Mouse (Mus musculus): ENCODE measurements at regions not wholly inside any gene's neighbourhood (a gene's known extent, or its start where the extent isn't known, plus 50 kb on each side); places are given as distances from the start of the nearest gene placed in this dataset.

DNA sequence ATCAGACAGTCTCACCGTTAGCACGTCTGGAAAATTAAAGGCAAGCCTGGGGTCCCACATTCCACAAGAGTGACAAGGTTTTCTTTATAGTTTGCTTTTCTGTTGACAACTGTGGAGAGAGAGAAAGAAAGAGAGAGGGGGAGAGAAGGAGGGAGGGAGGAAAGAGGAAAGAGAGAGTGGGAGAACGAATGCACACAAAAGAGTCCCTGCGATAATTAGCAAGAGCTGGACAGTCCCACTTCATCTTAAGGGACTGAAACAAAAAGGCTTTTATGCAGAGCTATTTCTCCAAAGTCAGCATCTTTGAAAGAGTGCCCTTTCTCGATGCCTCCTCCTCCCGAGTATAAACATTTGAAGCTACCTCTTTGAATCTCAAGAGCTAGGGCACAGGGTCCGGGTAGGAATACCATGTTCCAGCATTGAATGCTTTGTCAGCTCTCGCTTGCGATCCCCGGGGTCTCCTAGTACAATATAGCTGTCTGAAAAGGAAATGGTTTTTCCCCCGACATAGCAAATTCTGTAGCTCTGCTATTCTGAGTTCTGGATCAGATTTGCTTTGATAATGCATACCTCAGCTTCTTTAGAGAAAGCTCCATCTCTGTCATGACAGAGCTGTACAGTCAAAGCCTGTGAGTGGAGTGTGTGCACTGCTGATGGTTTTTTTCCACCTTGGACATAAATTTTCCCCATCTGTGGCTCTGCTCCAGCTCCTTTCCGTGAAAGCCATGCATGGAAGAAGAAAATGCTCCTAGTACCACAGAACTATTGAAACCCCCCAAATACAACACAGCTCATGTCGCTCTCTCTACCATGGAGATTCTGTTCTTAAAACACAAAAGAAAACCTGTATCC lies 282.9 kb upstream of the Fbxl7 start:
- Histone ChIP-seq H3K4me3 (ENCODE audit: low read depth, low read length) (no peak overlapping the region), H3K4me1 (ENCODE audit: control insufficient read depth, insufficient read depth, insufficient read length, low read length) (no peaks in the 10 kb centered on the region), H3K27me3 (ENCODE audit: control insufficient read depth, insufficient read depth, low read length) (no peaks in the 10 kb centered on the region), H3K27ac (ENCODE audit: insufficient read depth, low read depth, low read length) (no peak overlapping the region), H3K36me3 (ENCODE audit: control insufficient read depth, insufficient read depth, low read length) (no peaks in the 10 kb centered on the region)
- TF ChIP-seq CTCF (IDR thresholded peaks at IDR 0.05; ENCODE audit: extremely low read depth, insufficient read length, insufficient replicate concordance, low read depth, low read length) (no peak), POLR2A (IDR thresholded peaks at IDR 0.05; ENCODE audit: low read depth, low read length) (no peak)
- WGBS: 78% methylated on average over 13 of the region's 13 CpGs

DNA sequence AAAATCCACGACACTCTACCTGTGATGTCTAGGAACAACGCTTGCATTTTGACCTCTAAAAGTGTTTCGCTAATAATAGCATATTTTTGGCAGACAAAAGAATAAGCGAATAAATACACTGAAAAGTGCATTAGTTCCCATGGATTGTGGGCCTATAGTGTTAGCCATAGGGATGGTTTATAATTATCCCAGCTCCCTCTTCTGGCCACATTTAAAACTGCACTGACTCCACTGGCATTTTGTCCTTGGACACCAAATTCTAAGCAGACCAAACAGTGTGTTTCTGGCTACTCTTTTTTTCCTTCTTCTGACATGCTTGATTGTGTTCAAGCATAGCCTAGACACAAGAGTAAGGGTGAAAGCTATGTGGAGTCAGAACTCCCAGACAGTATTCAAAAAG lies 276.8 kb upstream of the Ank start:
- H3K36me3 ChIP-seq (ENCODE audit: control insufficient read depth, insufficient read depth, low read length): no peaks in the 10 kb centered on the region
- H3K27me3 ChIP-seq (ENCODE audit: control insufficient read depth, insufficient read depth, low read length): no peaks in the 10 kb centered on the region
- no peak overlapping the region for H3K27ac ChIP-seq (ENCODE audit: insufficient read depth, low read depth, low read length)
- no peaks in the 10 kb centered on the region for H3K4me1 ChIP-seq (ENCODE audit: control insufficient read depth, insufficient read depth, insufficient read length, low read length)
- TF ChIP-seq POLR2A (IDR thresholded peaks at IDR 0.05; ENCODE audit: low read depth, low read length) (no peak), CTCF (IDR thresholded peaks at IDR 0.05; ENCODE audit: extremely low read depth, insufficient read length, insufficient replicate concordance, low read depth, low read length) (no peak)
- WGBS: 52% methylated on average over 4 of the region's 4 CpGs
- H3K4me3 ChIP-seq (ENCODE audit: low read depth, low read length): no peak overlapping the region

DNA sequence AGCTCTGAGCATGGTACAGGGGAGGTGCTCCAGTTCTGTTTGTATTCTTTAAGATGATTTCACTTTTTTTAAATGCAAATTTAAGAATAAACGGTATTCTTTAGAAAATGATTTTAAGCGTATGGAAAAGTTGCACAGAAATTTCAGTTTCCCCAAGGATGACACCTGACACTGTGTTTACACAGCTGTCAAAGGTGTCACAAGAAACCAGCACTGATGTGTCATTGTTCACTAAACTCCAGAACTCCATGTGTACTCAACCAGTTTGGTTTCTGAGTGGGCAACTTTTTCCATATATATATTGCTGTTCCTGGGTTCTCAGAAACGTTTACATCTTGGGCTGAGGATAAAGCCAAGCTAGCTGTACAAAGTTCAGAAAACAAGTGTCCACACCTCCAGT lies 265.0 kb upstream of the Ank start:
- Histone ChIP-seq H3K27me3 (ENCODE audit: control insufficient read depth, insufficient read depth, low read length) (no peaks in the 10 kb centered on the region), H3K4me3 (ENCODE audit: low read depth, low read length) (no peak overlapping the region), H3K4me1 (ENCODE audit: control insufficient read depth, insufficient read depth, insufficient read length, low read length) (no peaks in the 10 kb centered on the region), H3K36me3 (ENCODE audit: control insufficient read depth, insufficient read depth, low read length) (no peaks in the 10 kb centered on the region), H3K27ac (ENCODE audit: insufficient read depth, low read depth, low read length) (no peak overlapping the region)
- TF ChIP-seq CTCF (IDR thresholded peaks at IDR 0.05; ENCODE audit: extremely low read depth, insufficient read length, insufficient replicate concordance, low read depth, low read length): no peak
- TF ChIP-seq POLR2A (IDR thresholded peaks at IDR 0.05; ENCODE audit: low read depth, low read length): no peak
- whole genome bisulfite sequencing: 76% methylated on average over 3 of the region's 3 CpGs

DNA sequence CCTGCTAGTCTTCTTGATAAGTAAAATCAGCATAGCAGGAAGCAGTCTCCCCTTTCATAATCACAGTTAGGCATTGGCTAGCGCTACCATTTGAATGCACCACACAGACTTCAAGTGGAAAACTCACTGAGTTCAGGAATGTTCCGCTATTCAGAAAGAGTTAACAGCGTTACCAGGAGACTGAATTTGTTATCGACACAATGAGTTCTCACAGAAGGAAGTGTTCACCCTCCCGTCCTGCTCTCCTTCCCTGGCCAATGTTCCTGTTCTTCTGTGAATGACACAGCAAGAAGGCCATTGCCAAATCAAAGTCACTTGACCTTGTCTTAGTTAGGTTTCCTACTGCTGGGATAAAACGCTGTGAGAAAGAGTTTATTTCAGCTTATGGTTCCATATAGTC lies 261.6 kb upstream of the Ank start:
- H3K27me3 ChIP-seq (ENCODE audit: control insufficient read depth, insufficient read depth, low read length): no peaks in the 10 kb centered on the region
- H3K27ac ChIP-seq (ENCODE audit: insufficient read depth, low read depth, low read length): no peak overlapping the region
- 63% methylated on average over 6 of the region's 6 CpGs for WGBS
- H3K4me3 ChIP-seq (ENCODE audit: low read depth, low read length): no peak overlapping the region
- H3K36me3 ChIP-seq (ENCODE audit: control insufficient read depth, insufficient read depth, low read length): no peaks in the 10 kb centered on the region
- H3K4me1 ChIP-seq (ENCODE audit: control insufficient read depth, insufficient read depth, insufficient read length, low read length): no peaks in the 10 kb centered on the region
- TF ChIP-seq POLR2A (IDR thresholded peaks at IDR 0.05; ENCODE audit: low read depth, low read length) (no peak), CTCF (IDR thresholded peaks at IDR 0.05; ENCODE audit: extremely low read depth, insufficient read length, insufficient replicate concordance, low read depth, low read length) (no peak)

DNA sequence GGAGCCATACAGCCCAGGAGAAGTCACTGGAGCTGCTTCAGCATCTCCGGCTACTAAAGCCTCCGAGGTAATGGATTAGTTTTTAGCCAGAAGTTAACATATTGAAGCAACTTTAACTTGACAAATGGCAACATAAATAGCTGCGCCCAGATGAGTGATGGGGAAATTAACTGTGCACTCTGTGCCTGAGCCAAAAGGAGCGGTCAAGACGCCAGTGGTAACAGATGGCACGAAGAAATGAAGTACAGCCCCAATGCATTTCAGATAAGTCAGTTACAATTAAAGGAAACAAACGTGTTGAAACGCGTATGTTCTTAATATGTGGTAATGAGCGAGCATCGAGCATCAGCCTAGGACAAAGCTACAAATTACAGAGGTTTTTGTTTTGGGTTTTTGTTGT lies 259.0 kb upstream of the Ank start:
- Histone ChIP-seq H3K4me1 (ENCODE audit: control insufficient read depth, insufficient read depth, insufficient read length, low read length) (no peaks in the 10 kb centered on the region), H3K27me3 (ENCODE audit: control insufficient read depth, insufficient read depth, low read length) (no peaks in the 10 kb centered on the region), H3K4me3 (ENCODE audit: low read depth, low read length) (no peak overlapping the region), H3K36me3 (ENCODE audit: control insufficient read depth, insufficient read depth, low read length) (no peaks in the 10 kb centered on the region), H3K27ac (ENCODE audit: insufficient read depth, low read depth, low read length) (no peak overlapping the region)
- WGBS: 79% methylated on average over 11 of the region's 11 CpGs
- no peak for TF ChIP-seq POLR2A (IDR thresholded peaks at IDR 0.05; ENCODE audit: low read depth, low read length)
- no peak for TF ChIP-seq CTCF (IDR thresholded peaks at IDR 0.05; ENCODE audit: extremely low read depth, insufficient read length, insufficient replicate concordance, low read depth, low read length)

DNA sequence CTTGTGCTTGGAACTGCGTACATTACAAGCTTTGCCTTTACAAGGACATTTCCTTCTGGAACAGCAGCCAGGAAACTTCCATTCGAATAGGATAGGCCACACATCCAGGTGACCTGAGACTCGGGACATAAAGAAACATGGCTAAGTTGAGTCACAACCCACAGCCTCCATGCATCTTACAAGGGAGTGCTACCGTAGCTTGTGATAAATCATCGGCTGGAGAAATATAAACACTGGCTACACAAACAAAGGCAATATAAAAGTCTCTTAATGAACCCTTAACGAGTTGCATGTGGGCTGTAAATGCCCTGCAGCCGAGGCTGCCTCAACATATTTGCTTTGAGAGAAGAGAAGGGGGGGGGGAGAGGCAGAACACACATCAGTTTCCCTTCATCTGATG lies 250.1 kb upstream of the Ank start:
- 33% methylated on average over 7 of the region's 7 CpGs for WGBS
- H3K27me3 ChIP-seq (ENCODE audit: control insufficient read depth, insufficient read depth, low read length): no peaks in the 10 kb centered on the region
- H3K27ac ChIP-seq (ENCODE audit: insufficient read depth, low read depth, low read length): no peak overlapping the region
- no peaks in the 10 kb centered on the region for H3K4me1 ChIP-seq (ENCODE audit: control insufficient read depth, insufficient read depth, insufficient read length, low read length)
- no peaks in the 10 kb centered on the region for H3K36me3 ChIP-seq (ENCODE audit: control insufficient read depth, insufficient read depth, low read length)
- no peak for TF ChIP-seq CTCF (IDR thresholded peaks at IDR 0.05; ENCODE audit: extremely low read depth, insufficient read length, insufficient replicate concordance, low read depth, low read length)
- TF ChIP-seq POLR2A (IDR thresholded peaks at IDR 0.05; ENCODE audit: low read depth, low read length): no peak
- no peak overlapping the region for H3K4me3 ChIP-seq (ENCODE audit: low read depth, low read length)

DNA sequence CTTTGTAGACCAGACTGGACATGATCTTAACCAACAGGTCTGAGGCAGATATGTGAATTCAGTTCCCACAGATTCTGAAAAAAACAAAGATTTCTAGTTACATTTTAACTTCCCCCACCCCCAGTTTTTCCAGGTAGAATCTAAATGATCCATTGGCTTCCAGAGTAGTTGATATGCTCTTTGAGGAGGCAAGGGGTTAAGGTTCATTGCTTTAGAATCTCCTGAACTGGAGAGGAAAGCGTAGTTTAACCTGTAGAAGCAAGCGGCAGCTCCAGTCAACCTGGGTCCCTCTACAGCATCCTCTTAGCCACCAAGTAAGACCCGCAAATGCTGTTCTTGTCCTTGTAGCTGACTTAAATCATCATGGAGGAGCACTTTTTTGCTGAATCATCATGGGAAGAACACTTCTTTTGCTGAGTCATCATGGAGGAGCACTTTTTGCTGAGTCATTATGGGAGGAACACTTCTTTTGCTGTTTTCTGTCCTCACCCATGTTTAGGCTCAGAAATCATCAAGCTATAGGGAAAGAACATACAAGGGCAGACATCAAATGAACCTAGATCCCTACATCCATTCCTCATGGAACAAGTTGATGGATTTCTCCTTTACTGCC lies 247.2 kb upstream of the Ank start:
- no peak for TF ChIP-seq POLR2A (IDR thresholded peaks at IDR 0.05; ENCODE audit: low read depth, low read length)
- Histone ChIP-seq H3K27me3 (ENCODE audit: control insufficient read depth, insufficient read depth, low read length) (no peaks in the 10 kb centered on the region), H3K27ac (ENCODE audit: insufficient read depth, low read depth, low read length) (no peak overlapping the region), H3K4me3 (ENCODE audit: low read depth, low read length) (no peak overlapping the region), H3K36me3 (ENCODE audit: control insufficient read depth, insufficient read depth, low read length) (no peaks in the 10 kb centered on the region), H3K4me1 (ENCODE audit: control insufficient read depth, insufficient read depth, insufficient read length, low read length) (no peaks in the 10 kb centered on the region)
- 55% methylated on average over 3 of the region's 3 CpGs for WGBS

Data from small intestine, adult 2 months (tissue).